Mouse (Mus musculus): ENCODE measurements at regions not wholly inside any gene's neighbourhood (a gene's known extent, or its start where the extent isn't known, plus 50 kb on each side); places are given as distances from the start of the nearest gene placed in this dataset.
A peak's percentile ranks its signal among the peaks of the same experiment; 100 is the strongest.

- H3K9me3 ChIP-seq = no peaks in the 10 kb centered on the region
- no peaks in the 10 kb centered on the region for H3K36me3 ChIP-seq
- H3K4me3 ChIP-seq = no peak overlapping the region
- H3K4me1 ChIP-seq (replicated peaks) = no peaks in the 10 kb centered on the region
- 87% methylated on average over 2 of the region's 2 CpGs for WGBS
- H3K27ac ChIP-seq = no peak overlapping the region
- H3K27me3 ChIP-seq (ENCODE audit: insufficient read depth, poor library complexity, severe bottlenecking) = no peaks in the 10 kb centered on the region
- no peak for DNase-seq (ENCODE audit: low spot score)
These were observed 483.6 kb upstream of the B430305J03Rik start for GRCm38 (mm10) chr3:61849317-61849716.

DNA sequence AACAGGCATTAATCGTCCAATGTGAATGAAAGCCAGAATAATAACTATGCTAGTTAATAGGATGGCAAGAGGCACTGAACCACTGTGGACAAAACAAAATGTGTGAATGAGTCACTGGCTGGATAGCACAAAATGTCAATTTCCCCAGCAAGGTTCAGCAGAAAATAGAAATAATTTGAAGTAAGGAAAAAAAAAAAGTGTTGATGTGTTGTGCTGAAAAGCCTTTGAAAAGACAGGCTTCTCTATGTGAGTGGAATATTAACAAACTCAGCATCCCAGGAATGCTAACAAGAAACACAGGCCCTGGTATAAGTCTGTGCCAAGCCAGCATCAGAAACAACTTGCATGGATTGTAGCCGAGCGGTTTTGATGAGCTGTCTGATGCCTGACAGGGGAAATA is 481.0 kb upstream of the B430305J03Rik start:
- no peak overlapping the region for H3K27ac ChIP-seq
- no peaks in the 10 kb centered on the region for H3K27me3 ChIP-seq (ENCODE audit: insufficient read depth, poor library complexity, severe bottlenecking)
- 88% methylated on average over 3 of the region's 3 CpGs for WGBS
- no peak for DNase-seq (ENCODE audit: low spot score)
- H3K9me3 ChIP-seq = no peaks in the 10 kb centered on the region
- H3K36me3 ChIP-seq = no peaks in the 10 kb centered on the region
- H3K4me1 ChIP-seq (replicated peaks) = no peaks in the 10 kb centered on the region
- no peak overlapping the region for H3K4me3 ChIP-seq

GRCm38 (mm10) chr3:61839355-61840009 is 473.7 kb upstream of the B430305J03Rik start:
- Histone ChIP-seq H3K27ac (no peak overlapping the region), H3K4me3 (no peak overlapping the region), H3K36me3 (no peaks in the 10 kb centered on the region), H3K27me3 (ENCODE audit: insufficient read depth, poor library complexity, severe bottlenecking) (no peaks in the 10 kb centered on the region), H3K9me3 (no peaks in the 10 kb centered on the region), H3K4me1 (replicated peaks) (no peaks in the 10 kb centered on the region)
- 55% methylated on average over 3 of the region's 3 CpGs for WGBS
- peak; percentile 35 for DNase-seq (ENCODE audit: low spot score)

GRCm38 (mm10) chr3:61816807-61817206 is 451.1 kb upstream of the B430305J03Rik start:
- DNase-seq (ENCODE audit: low spot score) = no peak
- no peaks in the 10 kb centered on the region for H3K36me3 ChIP-seq
- H3K27ac ChIP-seq = no peak overlapping the region
- no peak overlapping the region for H3K4me3 ChIP-seq
- H3K4me1 ChIP-seq (replicated peaks) = no peaks in the 10 kb centered on the region
- no peaks in the 10 kb centered on the region for H3K27me3 ChIP-seq (ENCODE audit: insufficient read depth, poor library complexity, severe bottlenecking)
- H3K9me3 ChIP-seq = no peaks in the 10 kb centered on the region

- Histone ChIP-seq H3K27ac (no peak overlapping the region), H3K4me3 (no peak overlapping the region), H3K27me3 (ENCODE audit: insufficient read depth, poor library complexity, severe bottlenecking) (no peaks in the 10 kb centered on the region), H3K9me3 (no peaks in the 10 kb centered on the region), H3K4me1 (replicated peaks) (no peaks in the 10 kb centered on the region), H3K36me3 (no peaks in the 10 kb centered on the region)
- 66% methylated on average over 2 of the region's 2 CpGs for WGBS
- DNase-seq (ENCODE audit: low spot score) = no peak
These were observed 430.3 kb upstream of the B430305J03Rik start for GRCm38 (mm10) chr3:61796021-61796420.

DNA sequence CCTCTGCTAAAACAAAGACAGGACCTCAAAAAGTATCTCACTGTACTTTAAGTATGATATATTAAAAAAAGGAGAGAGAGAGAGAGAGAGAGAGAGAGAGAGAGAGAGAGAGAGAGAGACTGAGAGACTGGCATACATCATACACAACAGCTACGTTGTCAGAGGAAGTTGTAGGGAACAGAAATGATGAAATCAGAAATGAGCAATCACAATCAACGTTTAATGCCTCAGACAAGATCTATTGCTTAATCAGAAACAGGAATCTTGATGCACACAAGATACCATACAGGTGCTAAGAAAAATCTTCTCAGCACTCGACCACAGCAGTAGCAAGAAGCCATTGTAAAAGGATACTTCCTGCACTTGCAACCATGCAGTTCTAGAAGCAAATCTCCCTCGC is 424.9 kb upstream of the B430305J03Rik start:
- no peaks in the 10 kb centered on the region for H3K27me3 ChIP-seq (ENCODE audit: insufficient read depth, poor library complexity, severe bottlenecking)
- no peak overlapping the region for H3K4me3 ChIP-seq
- H3K4me1 ChIP-seq (replicated peaks) = no peaks in the 10 kb centered on the region
- 78% methylated on average over 4 of the region's 4 CpGs for WGBS
- H3K9me3 ChIP-seq = no peaks in the 10 kb centered on the region
- H3K27ac ChIP-seq = no peak overlapping the region
- no peaks in the 10 kb centered on the region for H3K36me3 ChIP-seq
- DNase-seq (ENCODE audit: low spot score) = no peak
